Mouse (Mus musculus) stomach, postnatal 0 days (tissue): Measurements from ENCODE around the gene Abi3bp. TPM values are rescaled to one million over a fixed set of nuclear protein-coding genes. Genes with fewer than 3 reads are reported as not detected.

ENCODE experiments used
- ATAC-seq: fragments of 200-750 bp; cut with Nextera tagmentation; 2 replicates; pipeline ENCODE4 v1.8.0; 2017; ENCODE audit not compliant: low FRiP score, low TSS enrichment
- DNase-seq: peaks from one replicate; pipeline ENCODE4 v3.0.0-alpha.2; 2016; ENCODE audit warnings: low spot score
- H3K27ac ChIP-seq: fragments of 300-500 bp; sonication (generic); replicated peaks from 2 replicates; pipeline ENCODE4 v1.5.1; 2014; ENCODE audit warnings: mild to moderate bottlenecking, control low read depth
- H3K27me3 ChIP-seq: fragments of 300-500 bp; sonication (generic); 2 replicates; pipeline ENCODE4 v1.6.1; 2014; ENCODE audit warnings: low read length; ENCODE audit not compliant: control insufficient read depth, insufficient read depth
- H3K36me3 ChIP-seq: fragments of 300-500 bp; sonication (generic); 2 replicates; pipeline ENCODE4 v1.6.1; 2014; ENCODE audit warnings: low read length, mixed read lengths; ENCODE audit not compliant: control insufficient read depth, insufficient read depth
- H3K4me1 ChIP-seq: fragments of 300-500 bp; sonication (generic); replicated peaks from 2 replicates; pipeline ENCODE4 v1.6.1; 2014; ENCODE audit warnings: antibody characterized with exemption; ENCODE audit not compliant: control insufficient read depth, insufficient read depth
- H3K4me2 ChIP-seq: fragments of 300-500 bp; sonication (generic); replicated peaks from 2 replicates; pipeline ENCODE4 v1.6.1; 2014; ENCODE audit warnings: low read depth, mild to moderate bottlenecking, control low read depth, moderate library complexity
- H3K4me3 ChIP-seq: fragments of 300-500 bp; sonication (generic); 2 replicates; pipeline ENCODE4 v1.5.1; 2014; ENCODE audit warnings: low read depth, low read length, control low read depth
- H3K9ac ChIP-seq: fragments of 300-500 bp; sonication (generic); 2 replicates; pipeline ENCODE4 v1.6.1; 2014; ENCODE audit warnings: mild to moderate bottlenecking, low read length, control low read depth, mixed read lengths
- H3K9me3 ChIP-seq: fragments of 300-500 bp; sonication (generic); 2 replicates; pipeline ENCODE4 v1.6.1; 2016; ENCODE audit warnings: low read length; ENCODE audit not compliant: control insufficient read depth
- CTCF ChIP-seq: IDR thresholded peaks from 2 replicates; pipeline ENCODE4 v1.5.1; 2016; ENCODE audit warnings: antibody characterized with exemption, low read depth, mild to moderate bottlenecking, moderate library complexity
- EP300 ChIP-seq: optimal IDR thresholded peaks from 2 replicates; pipeline ENCODE3; 2016; ENCODE audit warnings: antibody characterized with exemption
- WGBS: fragments of 180-500 bp; shearing (Covaris S2); extraction: QIAGEN DNeasy Blood & Tissue Kit; methylation state at CpG from one replicate; pipeline ENCODE4 v1.1.7; 2014; 5-methylcytosine and 5-hydroxymethylcytosine counted together
- polyA plus RNA-seq: library from polyadenylated mRNA; unstranded; fragments of >200 nt; fragmentation: Nextera tagmentation; extraction: Ambion mirVana; gene quantifications from 2 replicates; pipeline ENCODE4 v1.2.1, GENCODE M21; 2015

Abi3bp gene
- polyA plus RNA-seq, 1 experiment from 2014 or later: 24.7 TPM

DNA sequence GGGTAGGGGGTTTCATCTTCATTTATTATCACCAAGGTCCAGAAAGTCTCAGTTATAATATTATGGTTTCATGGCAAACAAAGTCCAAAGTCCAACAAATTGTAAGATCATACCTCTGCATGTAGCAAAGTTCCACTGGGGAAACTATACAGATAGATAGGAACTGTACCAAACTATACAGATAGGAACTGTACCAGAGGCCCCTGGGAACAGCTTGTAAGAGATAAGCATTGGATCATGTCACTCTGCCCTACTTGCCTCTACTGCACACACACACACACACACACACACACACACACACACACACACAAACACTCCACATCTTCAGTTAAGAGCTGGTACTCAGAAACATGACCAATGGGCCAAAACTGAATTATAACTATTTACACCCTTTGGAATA lies 241.4 kb downstream of the Abi3bp start:
- no peak for DNase-seq
- H3K4me2 ChIP-seq: no peak overlapping the region
- H3K36me3 ChIP-seq: no peaks in the 10 kb centered on the region
- no peak overlapping the region for H3K9ac ChIP-seq
- no peak for TF ChIP-seq CTCF
- TF ChIP-seq EP300: no peak
- no peaks in the 10 kb centered on the region for H3K27me3 ChIP-seq
- H3K9me3 ChIP-seq: no peaks in the 10 kb centered on the region
- no peak for ATAC-seq
- H3K27ac ChIP-seq: no peak overlapping the region
- H3K4me3 ChIP-seq: no peak overlapping the region
- H3K4me1 ChIP-seq: no peaks in the 10 kb centered on the region

DNA sequence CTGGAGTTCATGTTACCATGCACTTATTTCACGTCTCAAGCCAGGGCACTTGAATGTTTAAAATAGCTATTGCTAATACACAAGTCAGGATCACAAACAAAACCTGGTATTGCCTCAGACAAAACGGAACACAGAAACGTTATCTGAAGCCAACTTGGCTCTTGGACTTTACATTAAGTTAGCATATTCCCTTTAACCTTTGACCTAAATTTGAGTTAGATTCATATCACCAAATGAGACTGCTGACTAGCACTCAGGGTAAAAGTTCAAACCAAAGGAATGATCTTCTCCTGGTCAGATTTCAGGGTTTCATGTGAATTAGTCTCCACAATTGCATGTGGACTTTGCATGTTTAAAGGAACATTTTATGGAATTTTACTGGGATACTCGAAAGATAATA lies 244.7 kb downstream of the Abi3bp start:
- Histone ChIP-seq H3K4me1 (no peaks in the 10 kb centered on the region), H3K4me2 (no peak overlapping the region), H3K4me3 (no peak overlapping the region), H3K27me3 (no peaks in the 10 kb centered on the region), H3K9me3 (no peaks in the 10 kb centered on the region), H3K36me3 (no peaks in the 10 kb centered on the region), H3K27ac (no peak overlapping the region), H3K9ac (no peak overlapping the region)
- DNase-seq (no peak), ATAC-seq (no peak)
- TF ChIP-seq EP300 (no peak), CTCF (no peak)
- WGBS: 38% methylated on average over 4 of the region's 4 CpGs

DNA sequence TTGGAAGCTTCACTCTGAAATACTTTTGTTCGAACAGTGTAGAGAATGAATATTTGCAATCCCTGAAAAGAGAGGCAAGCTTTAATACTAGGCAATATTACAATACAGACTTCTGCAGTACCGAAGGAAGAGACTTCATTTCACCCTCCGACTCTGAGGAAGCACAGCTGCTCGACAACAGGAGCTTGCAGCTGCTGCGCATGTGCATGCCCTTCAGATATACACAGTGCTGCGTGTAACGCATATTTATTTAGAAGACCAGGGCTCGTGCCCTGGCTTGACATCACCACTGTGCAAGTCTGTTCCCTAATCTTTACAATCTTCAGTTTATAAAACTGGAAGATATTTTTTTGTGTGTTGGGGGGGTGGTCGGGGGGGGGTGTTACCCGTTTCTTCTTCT lies 247.2 kb downstream of the Abi3bp start:
- no peaks in the 10 kb centered on the region for H3K9me3 ChIP-seq
- 45% methylated on average over 10 of the region's 10 CpGs for WGBS

DNA sequence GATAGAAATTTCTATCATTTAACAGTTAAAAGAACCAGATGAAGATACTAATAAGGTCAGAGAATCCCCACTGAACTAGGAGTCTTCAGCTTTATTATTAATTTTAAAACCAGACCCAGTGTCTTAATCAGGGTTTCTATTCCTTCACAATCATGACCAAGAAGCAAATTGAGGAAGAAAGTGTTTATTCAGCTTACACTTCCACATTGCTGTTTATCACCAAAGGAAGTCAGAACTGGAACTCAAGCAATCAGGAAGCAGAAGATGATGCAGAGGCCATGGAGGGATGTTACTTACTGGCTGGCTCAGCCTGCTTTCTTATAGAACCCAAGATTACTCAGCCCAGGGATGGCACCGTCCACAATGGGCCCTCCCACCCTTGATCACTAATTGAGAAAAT lies 251.4 kb downstream of the Abi3bp start:
- H3K4me1 ChIP-seq: no peaks in the 10 kb centered on the region
- TF ChIP-seq EP300 (no peak), CTCF (no peak)
- ATAC-seq (no peak), DNase-seq (no peak)
- H3K9me3 ChIP-seq: no peaks in the 10 kb centered on the region
- WGBS: 29% methylated on average over 1 of the region's 1 CpGs
- no peak overlapping the region for H3K27ac ChIP-seq
- H3K4me3 ChIP-seq: no peak overlapping the region
- no peaks in the 10 kb centered on the region for H3K36me3 ChIP-seq
- no peaks in the 10 kb centered on the region for H3K27me3 ChIP-seq
- no peak overlapping the region for H3K9ac ChIP-seq
- H3K4me2 ChIP-seq: no peak overlapping the region

More for the DNA sequence above, 247.2 kb downstream of the Abi3bp start:
- DNase-seq: no peak
- H3K4me2 ChIP-seq: no peak overlapping the region
- ATAC-seq: no peak
- no peak for TF ChIP-seq CTCF
- no peak for TF ChIP-seq EP300
- H3K4me1 ChIP-seq: no peaks in the 10 kb centered on the region
- no peaks in the 10 kb centered on the region for H3K27me3 ChIP-seq
- no peak overlapping the region for H3K27ac ChIP-seq
- no peak overlapping the region for H3K4me3 ChIP-seq
- H3K36me3 ChIP-seq: no peaks in the 10 kb centered on the region
- H3K9ac ChIP-seq: no peak overlapping the region; the same call in 1 of the 2 replicates

Other genes with a start within 250 kb of the Abi3bp start
- gene Tfg, start 239.6 kb downstream of the Abi3bp start, polyA plus RNA-seq: 115 and 117 TPM in 2 replicates